Mouse (Mus musculus) retina, postnatal 1 day (tissue): ENCODE measurements around the gene Fam114a2.
A peak's percentile ranks its signal among the peaks of the same experiment; 100 is the strongest.
"Not testable (repeated sequence)": the region's sequence is repeated elsewhere in the genome, so short reads cannot be mapped to it uniquely, and the experiment has no call there.

Experiments used
- DNase-seq: peaks from one replicate; pipeline ENCODE4 v3.0.0-alpha.2; 2012

Gene Fam114a2

GRCm38 (mm10) chr11:57518091-57518750 is at the start of gene Fam114a2, which contains the start of gene Mfap3:
Fam114a2 (minus strand) TSS chr11:57518617.
Mfap3 (plus strand) TSS chr11:57518664.
- peak; percentile 92 for DNase-seq

DNA sequence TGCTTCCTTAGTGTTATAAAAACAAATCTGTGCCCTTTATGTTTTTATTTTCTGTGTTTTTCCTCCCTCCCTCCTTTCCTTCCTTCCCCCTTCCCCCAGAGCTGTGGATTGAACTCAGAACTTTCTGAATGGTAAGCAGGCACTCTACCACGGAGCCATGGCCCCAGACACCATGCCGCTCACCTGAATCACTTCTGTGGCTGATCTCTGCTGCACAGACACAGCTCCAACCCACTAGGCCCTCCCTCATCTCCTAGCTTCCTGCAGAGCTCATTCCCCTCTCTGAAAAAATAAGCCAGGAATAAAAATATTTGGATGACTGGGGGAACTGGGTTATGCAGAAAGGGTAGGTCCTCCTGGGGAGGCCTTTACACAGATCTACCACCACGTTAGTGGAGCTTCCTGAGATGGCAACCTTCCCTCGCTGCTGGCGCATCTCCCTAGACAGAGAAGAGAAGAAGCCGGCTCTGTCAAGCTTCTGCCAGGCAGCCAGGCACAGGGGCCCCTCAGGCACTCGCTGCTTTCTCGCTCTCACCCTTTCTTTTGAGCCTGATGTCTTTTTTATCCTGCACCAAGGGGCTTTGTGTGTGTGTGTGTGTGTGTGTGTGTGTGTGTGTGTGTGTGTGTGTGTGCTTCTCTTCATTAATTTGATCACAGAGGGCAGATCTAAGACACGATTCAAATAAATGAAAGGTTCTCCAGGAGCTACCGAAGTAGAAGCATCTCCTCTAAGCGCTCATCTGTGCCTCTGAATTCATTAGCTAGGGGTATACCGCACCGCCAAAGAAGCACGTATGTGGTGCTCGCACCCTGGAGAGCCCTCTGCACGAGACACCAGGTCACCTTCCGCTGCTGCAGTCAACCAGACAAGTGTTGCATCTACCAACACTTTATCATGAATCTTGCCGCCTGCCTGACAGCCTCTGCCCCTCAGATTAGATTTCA is 47.9 kb upstream of the Fam114a2 start:
- DNase-seq: peak; percentile 44

- DNase-seq: peak; percentile 24
These were observed 46.1 kb upstream of the Fam114a2 start for GRCm38 (mm10) chr11:57564564-57564963.

DNA sequence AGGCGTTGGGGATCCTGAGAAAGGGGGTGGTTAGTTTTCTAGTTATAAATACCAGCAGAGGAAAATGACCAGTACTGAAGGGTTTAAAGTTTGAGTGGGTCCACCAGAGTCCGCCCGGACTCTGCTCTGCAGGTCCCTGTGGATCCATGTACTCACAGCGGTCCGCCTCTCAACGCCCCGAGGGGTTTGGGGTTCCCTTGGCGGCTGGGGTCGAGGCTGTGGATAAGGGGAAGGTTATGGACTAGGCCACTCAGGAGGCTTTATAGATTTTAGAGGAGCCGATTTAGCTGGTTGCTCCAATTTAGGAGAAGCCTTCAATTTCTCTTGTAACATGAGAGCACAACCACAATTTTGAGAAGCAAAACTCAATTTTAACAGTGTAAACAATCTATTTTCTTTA is 39.5 kb upstream of the Fam114a2 start:
- not testable (repeated sequence) for DNase-seq

- peak; percentile 42 for DNase-seq
These were observed 34.8 kb upstream of the Fam114a2 start for GRCm38 (mm10) chr11:57553015-57553780.

- no peak for DNase-seq
These were observed 32.6 kb upstream of the Fam114a2 start for GRCm38 (mm10) chr11:57551016-57551415.

DNA sequence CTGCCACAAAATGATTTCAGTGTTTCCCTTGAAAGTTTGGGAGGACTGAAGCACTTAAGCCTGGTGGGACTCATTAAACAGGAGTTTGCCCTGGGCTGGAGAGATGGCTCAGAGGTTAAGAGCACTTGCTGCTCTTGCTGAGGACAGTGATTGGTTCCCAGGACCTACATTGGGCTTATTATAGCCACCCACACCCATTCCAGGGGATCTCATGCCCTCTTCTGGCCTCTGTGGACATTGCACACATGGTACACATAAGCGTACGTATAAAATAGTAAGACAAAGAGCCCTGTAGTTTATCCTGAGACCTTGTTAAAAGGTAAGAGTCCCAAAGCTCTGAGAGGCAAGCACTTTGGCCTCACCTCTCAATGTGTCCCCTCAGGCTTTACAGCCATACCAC is 31.8 kb upstream of the Fam114a2 start:
- peak; percentile 55 for DNase-seq

- peak; percentile 95 for DNase-seq
These were observed 30.5 kb upstream of the Fam114a2 start for GRCm38 (mm10) chr11:57548618-57549550.

GRCm38 (mm10) chr11:57540681-57541080 is 22.3 kb upstream of the Fam114a2 start:
- DNase-seq: no peak

- no peak for DNase-seq
These were observed 21.5 kb upstream of the Fam114a2 start for GRCm38 (mm10) chr11:57539841-57540418.

DNA sequence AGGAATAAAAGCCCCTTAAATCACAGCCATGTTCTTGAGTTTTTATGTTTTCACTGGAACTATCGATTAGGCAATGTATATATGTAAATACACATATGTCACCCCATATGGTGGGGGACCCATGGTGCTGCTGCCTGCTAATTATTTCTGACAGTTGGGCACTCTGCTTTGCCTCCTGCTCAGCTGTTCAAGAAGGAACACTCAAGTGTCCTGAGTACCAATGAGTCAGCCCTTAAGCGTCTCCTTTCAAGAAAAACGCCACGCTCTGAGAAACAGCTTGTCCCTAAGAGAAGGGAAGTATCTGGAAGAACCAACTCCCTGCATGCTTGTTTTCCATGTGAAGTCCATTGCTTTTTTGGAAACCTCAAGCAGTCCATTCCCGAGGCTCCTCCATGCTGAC is 17.5 kb upstream of the Fam114a2 start:
- DNase-seq: no peak

DNA sequence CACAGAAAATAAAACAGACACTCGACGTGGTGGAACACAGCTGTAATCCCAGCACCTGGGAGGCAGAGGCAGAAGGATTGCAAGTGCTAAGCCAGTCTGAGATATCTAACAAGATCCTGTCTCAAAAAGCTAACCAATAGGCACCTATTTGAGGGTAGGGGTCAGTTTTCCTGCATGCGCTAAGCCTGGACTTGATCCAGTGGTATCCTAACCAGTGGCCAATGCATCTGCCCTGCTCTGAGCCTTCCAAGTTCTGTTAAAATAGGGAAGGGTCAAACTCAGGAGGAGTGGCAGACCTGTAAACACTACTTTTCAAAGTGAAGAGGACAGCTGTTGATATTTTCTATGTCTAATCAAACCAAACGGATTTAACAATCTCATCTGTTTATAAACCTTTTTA is 13.9 kb upstream of the Fam114a2 start:
- DNase-seq: no peak

DNA sequence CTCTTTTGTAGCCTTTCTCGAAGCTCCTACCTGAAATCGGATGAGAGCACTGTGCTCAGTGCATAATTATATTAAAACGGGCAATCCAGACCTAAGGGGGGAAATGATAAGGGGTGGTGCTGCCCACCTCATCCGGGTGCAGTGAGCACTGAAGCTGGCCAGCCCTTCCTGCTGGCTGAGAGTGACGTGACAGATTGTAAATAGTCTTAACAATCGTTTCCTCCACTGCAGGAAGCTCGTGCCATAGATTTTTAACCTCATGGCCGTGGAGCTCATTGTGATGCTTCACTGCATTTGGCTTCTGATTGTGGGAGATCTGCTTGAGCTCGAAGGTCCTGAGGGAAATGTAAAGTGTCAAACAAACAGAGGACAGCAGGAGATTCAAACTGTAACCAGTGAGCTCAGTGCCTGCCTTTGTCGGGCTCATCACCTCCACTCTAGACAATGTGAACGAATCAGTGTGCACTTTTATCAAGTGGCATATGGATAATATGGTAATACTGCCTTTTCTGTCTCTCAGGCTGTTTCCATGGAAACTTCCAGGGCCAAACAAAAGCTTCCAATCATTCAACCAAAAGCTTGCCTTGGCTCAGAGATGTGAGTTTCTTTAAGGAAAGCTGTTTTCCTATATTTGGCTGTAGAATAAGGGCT is 13.0 kb upstream of the Fam114a2 start:
- peak; percentile 32 for DNase-seq

DNA sequence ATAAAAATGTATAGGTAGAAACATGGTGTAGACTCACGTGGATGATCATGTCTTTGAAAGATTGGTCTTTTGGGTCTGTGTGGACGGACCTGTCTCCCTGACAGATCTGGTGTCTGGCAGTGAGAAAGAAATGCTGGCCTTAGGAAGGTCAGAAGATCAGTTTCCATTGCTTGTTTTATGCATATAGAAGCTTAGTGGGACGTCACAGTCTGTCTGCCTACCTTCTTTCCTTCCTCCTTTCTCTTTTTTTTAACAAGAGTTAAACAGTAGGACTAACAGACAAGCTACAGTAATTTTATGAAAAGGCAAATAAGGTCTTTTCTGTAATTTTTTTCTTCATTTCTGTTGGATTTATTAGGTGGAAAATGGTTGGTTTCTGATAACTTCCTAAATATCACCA is 10.7 kb upstream of the Fam114a2 start:
- no peak for DNase-seq

DNA sequence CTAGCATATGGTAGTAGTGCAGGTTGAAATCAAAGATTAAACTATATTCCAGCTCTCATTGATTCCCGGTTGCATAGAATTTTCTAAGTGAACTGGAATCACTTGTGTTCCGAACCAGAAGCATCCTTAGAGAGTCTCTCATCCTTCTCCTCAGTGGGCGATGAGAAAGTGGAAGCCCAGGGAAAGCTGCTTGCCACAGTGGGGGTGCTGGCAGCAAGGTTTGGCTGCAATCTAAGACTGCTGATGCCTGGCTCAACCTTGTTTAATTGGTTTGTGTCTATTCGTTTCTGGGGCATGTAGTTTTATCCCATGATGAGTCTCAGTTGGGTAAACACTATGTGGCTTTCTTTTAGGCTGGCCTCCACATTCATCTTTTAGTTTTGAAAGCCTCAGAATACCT is 9.1 kb upstream of the Fam114a2 start:
- no peak for DNase-seq

- no peak for DNase-seq
These were observed 7.5 kb upstream of the Fam114a2 start for GRCm38 (mm10) chr11:57525900-57526299.

DNA sequence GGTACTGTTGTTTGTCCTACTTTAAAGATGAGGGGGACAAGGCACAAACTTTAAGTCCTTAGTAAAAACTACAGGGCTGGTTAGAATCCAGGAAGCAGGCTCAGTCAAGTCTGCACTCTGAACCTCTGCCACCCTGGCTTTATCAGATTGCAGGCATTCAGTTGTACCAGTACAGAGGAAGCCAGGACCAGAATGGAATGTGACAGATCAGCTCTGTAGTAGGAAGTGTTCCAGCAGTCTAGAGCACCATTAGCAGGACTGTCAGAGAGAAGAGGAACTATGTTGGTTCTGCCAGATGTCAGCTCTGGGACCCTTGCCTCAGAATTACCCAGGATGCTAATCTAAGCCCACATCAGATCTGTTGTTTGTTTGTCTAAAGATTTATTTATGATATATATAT is 6.2 kb upstream of the Fam114a2 start:
- no peak for DNase-seq

- no peak for DNase-seq
These were observed 5.0 kb upstream of the Fam114a2 start for GRCm38 (mm10) chr11:57523418-57523817.

DNA sequence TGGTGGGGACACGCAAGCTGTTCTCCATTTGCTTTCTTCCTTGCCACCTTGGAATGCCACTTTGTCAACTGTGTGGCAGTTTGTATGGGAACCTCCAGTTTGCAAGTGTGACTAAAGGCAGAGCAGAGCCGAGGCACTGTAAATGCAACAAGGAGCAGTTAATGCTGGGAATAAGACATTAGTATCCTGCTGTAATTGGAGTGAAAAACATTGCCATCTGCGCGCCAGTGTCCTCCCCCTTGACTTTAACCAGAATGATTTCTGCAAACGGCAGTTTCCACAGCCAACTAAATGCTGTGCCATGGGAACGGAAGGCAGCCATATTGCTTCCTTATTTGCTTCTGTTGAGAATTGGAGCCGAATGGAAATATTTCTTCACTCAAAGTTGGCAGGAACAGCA is 3.6 kb upstream of the Fam114a2 start:
- DNase-seq: no peak

DNA sequence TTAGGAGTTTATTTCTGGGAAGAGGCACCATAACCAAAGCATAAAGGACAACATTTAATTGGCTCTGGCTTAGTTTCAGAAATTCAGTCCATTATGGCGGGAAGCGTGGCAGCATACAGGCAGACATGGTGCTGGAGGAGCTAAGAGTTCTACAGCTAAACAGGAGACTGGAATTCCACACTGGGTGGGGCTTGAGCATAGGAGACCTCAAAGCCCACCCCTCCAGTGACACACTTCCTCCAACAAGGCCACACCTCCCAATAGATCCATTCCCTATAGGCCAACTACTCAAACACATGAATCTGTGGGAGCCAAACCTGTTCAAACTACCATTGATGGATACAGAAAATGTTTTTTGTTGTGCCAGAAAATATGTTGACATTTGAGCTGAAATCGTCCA is 2.8 kb upstream of the Fam114a2 start:
- no peak for DNase-seq

GRCm38 (mm10) chr11:57519304-57519703 is 887 bp upstream of the Fam114a2 start:
- DNase-seq: no peak
